Mouse (Mus musculus): Measurements from ENCODE around the gene Zkscan6. TPM values are rescaled to one million over a fixed set of nuclear protein-coding genes. Genes with fewer than 3 reads are reported as not detected.

The Zkscan6 gene
- polyA plus RNA-seq, 1 experiment from 2014 or later: 14.0 TPM

GRCm38 (mm10) chr11:65776906-65777611 is 29.9 kb upstream of the Zkscan6 start:
- no peak overlapping the region for H3K9ac ChIP-seq (ENCODE audit: low read length)
- no peak overlapping the region for H3K4me2 ChIP-seq (ENCODE audit: low read length)
- peaks cover 17% of the 10 kb centered on the region for H3K36me3 ChIP-seq (ENCODE audit: control insufficient read depth, insufficient read depth, low read length)
- DNase-seq (ENCODE audit: low spot score) (no peak), ATAC-seq (replicated peaks; ENCODE audit: low FRiP score, low TSS enrichment, low read depth) (no peak)
- no peak overlapping the region for H3K4me3 ChIP-seq (ENCODE audit: low read depth, low read length)
- H3K4me1 ChIP-seq (replicated peaks; ENCODE audit: control insufficient read depth, insufficient read depth, low read length): peaks cover 29% of the 10 kb centered on the region
- H3K27ac ChIP-seq (ENCODE audit: low read depth): no peak overlapping the region
- H3K9me3 ChIP-seq (ENCODE audit: control insufficient read depth, low read length): no peaks in the 10 kb centered on the region
- no peaks in the 10 kb centered on the region for H3K27me3 ChIP-seq (replicated peaks; ENCODE audit: control insufficient read depth, insufficient read depth, low read length)
- whole genome bisulfite sequencing: 56% methylated on average over 2 of the region's 2 CpGs

DNA sequence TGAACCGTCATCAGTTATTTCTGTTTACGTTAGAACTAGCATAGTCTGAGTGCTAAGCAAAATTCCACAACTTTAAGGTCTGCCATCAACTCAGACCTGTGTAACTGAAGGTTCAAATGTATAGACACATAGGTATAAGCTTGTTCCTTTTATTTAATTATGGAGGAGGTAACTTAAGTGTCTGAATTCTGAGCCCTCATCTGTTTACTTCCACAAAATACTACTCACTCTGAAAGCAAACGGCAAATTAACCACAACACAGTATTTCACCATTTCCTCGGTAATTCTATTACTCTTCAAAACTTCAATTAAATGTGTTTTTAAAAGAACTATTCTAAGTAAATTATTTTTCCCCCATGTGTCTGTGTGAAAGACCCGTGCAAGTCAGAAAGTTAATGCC is 29.2 kb upstream of the Zkscan6 start:
- Histone ChIP-seq H3K4me1 (replicated peaks; ENCODE audit: control insufficient read depth, insufficient read depth, low read length) (peaks cover 29% of the 10 kb centered on the region), H3K27me3 (replicated peaks; ENCODE audit: control insufficient read depth, insufficient read depth, low read length) (no peaks in the 10 kb centered on the region), H3K27ac (ENCODE audit: low read depth) (no peak overlapping the region), H3K4me2 (ENCODE audit: low read length) (no peak overlapping the region), H3K36me3 (ENCODE audit: control insufficient read depth, insufficient read depth, low read length) (peaks cover 17% of the 10 kb centered on the region), H3K9me3 (ENCODE audit: control insufficient read depth, low read length) (no peaks in the 10 kb centered on the region), H3K9ac (ENCODE audit: low read length) (no peak overlapping the region), H3K4me3 (ENCODE audit: low read depth, low read length) (no peak overlapping the region)
- WGBS: 34% methylated on average over 5 of the region's 5 CpGs
- DNase-seq (ENCODE audit: low spot score) (no peak), ATAC-seq (replicated peaks; ENCODE audit: low FRiP score, low TSS enrichment, low read depth) (no peak)

GRCm38 (mm10) chr11:65779066-65779465 is 27.9 kb upstream of the Zkscan6 start:
- Histone ChIP-seq H3K4me1 (replicated peaks; ENCODE audit: control insufficient read depth, insufficient read depth, low read length) (peaks cover 23% of the 10 kb centered on the region), H3K36me3 (ENCODE audit: control insufficient read depth, insufficient read depth, low read length) (peaks cover 17% of the 10 kb centered on the region)
- ATAC-seq (replicated peaks; ENCODE audit: low FRiP score, low TSS enrichment, low read depth): no peak

GRCm38 (mm10) chr11:65779578-65779977 is 27.4 kb upstream of the Zkscan6 start:
- Histone ChIP-seq H3K36me3 (ENCODE audit: control insufficient read depth, insufficient read depth, low read length) (peaks cover 17% of the 10 kb centered on the region), H3K4me2 (ENCODE audit: low read length) (no peak overlapping the region), H3K9me3 (ENCODE audit: control insufficient read depth, low read length) (no peaks in the 10 kb centered on the region), H3K27ac (ENCODE audit: low read depth) (no peak overlapping the region), H3K4me3 (ENCODE audit: low read depth, low read length) (no peak overlapping the region), H3K4me1 (replicated peaks; ENCODE audit: control insufficient read depth, insufficient read depth, low read length) (peaks cover 23% of the 10 kb centered on the region), H3K9ac (ENCODE audit: low read length) (no peak overlapping the region), H3K27me3 (replicated peaks; ENCODE audit: control insufficient read depth, insufficient read depth, low read length) (no peaks in the 10 kb centered on the region)
- DNase-seq (ENCODE audit: low spot score) (no peak), ATAC-seq (replicated peaks; ENCODE audit: low FRiP score, low TSS enrichment, low read depth) (no peak)
- WGBS: 96% methylated on average over 1 of the region's 1 CpGs

More at GRCm38 (mm10) chr11:65779066-65779465, 27.9 kb upstream of the Zkscan6 start:
- Histone ChIP-seq H3K9me3 (ENCODE audit: control insufficient read depth, low read length) (no peaks in the 10 kb centered on the region), H3K4me2 (ENCODE audit: low read length) (no peak overlapping the region), H3K9ac (ENCODE audit: low read length) (no peak overlapping the region), H3K27me3 (replicated peaks; ENCODE audit: control insufficient read depth, insufficient read depth, low read length) (no peaks in the 10 kb centered on the region), H3K27ac (ENCODE audit: low read depth) (no peak overlapping the region), H3K4me3 (ENCODE audit: low read depth, low read length) (no peak overlapping the region)
- 75% methylated on average over 1 of the region's 1 CpGs for WGBS
- DNase-seq (ENCODE audit: low spot score): no peak

GRCm38 (mm10) chr11:65781596-65781995 is 25.4 kb upstream of the Zkscan6 start:
- Histone ChIP-seq H3K9me3 (ENCODE audit: control insufficient read depth, low read length) (no peaks in the 10 kb centered on the region), H3K9ac (ENCODE audit: low read length) (no peak overlapping the region), H3K4me3 (ENCODE audit: low read depth, low read length) (no peak overlapping the region), H3K27ac (ENCODE audit: low read depth) (no peak overlapping the region), H3K27me3 (replicated peaks; ENCODE audit: control insufficient read depth, insufficient read depth, low read length) (no peaks in the 10 kb centered on the region), H3K4me1 (replicated peaks; ENCODE audit: control insufficient read depth, insufficient read depth, low read length) (peaks cover 31% of the 10 kb centered on the region), H3K36me3 (ENCODE audit: control insufficient read depth, insufficient read depth, low read length) (peaks cover 17% of the 10 kb centered on the region), H3K4me2 (ENCODE audit: low read length) (no peak overlapping the region)
- ATAC-seq (replicated peaks; ENCODE audit: low FRiP score, low TSS enrichment, low read depth): no peak
- DNase-seq (ENCODE audit: low spot score): no peak
- WGBS: 61% methylated on average over 3 of the region's 3 CpGs

DNA sequence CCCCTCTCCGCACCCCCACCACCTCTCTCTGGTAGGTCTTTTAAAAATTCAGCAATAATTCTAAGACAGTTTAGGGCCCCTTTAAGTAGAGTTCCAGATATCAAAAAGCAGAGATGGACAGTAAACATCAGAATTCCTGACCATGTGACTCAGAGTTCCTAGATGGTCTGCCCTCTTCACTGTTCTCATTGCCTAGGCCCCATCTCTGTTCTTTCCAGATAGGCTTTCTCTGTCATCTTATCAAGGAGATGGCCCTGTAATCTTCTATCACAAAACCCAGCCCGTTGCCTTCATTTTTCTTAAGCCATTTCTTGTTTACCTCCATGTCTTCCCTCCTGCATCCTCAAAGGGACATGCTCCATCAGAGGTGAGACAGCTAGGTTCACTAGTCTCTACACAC is 20.8 kb upstream of the Zkscan6 start:
- no peak overlapping the region for H3K9ac ChIP-seq (ENCODE audit: low read length)
- peak overlapping the region; percentile 78 for H3K4me2 ChIP-seq (ENCODE audit: low read length)
- no peak overlapping the region for H3K27ac ChIP-seq (ENCODE audit: low read depth)
- H3K36me3 ChIP-seq (ENCODE audit: control insufficient read depth, insufficient read depth, low read length): peaks cover 1% of the 10 kb centered on the region; the same call in 1 of the 2 replicates
- peaks cover 11% of the 10 kb centered on the region for H3K4me1 ChIP-seq (replicated peaks; ENCODE audit: control insufficient read depth, insufficient read depth, low read length)
- DNase-seq (ENCODE audit: low spot score) (no peak), ATAC-seq (replicated peaks; ENCODE audit: low FRiP score, low TSS enrichment, low read depth) (no peak)
- peak overlapping the region; percentile 65; the same call in 1 of the 2 replicates for H3K4me3 ChIP-seq (ENCODE audit: low read depth, low read length)
- 81% methylated on average over 2 of the region's 2 CpGs for WGBS
- H3K9me3 ChIP-seq (ENCODE audit: control insufficient read depth, low read length): no peaks in the 10 kb centered on the region
- no peaks in the 10 kb centered on the region for H3K27me3 ChIP-seq (replicated peaks; ENCODE audit: control insufficient read depth, insufficient read depth, low read length)

DNA sequence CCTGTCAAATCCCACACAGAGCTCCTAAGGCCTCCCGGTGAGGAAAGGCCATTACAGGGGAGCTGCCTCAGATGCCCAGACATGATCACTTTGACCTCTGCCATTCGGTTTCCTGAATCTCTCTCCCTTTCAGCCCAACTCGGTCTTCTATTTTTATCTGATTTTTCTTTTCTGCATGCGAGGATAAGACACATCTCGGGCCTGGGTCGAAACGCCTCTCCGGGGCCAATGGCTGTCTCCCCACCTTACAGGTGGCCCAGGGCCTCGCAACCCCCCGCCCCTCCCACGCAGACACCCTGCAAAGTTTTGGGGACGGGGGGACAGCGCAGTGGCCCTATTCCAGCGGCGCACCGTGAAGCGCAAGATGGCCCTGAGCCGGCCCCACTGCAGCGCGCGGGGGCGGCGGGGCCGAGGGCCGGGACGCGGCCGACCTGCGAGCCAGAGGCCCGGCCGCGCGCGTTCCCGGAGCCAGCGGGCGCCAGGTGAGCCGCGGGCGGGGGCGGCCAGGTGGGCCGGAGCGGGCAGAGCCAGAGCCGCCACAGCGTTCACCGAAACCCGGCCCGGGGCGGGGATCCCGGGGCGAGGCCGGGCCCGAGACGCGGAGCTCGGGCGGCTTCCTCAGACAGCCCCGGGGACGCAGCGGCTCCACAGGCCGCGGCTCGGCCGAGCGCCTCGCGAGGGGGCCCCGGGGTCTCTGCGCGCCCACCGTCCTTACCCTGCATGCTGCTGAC is 19.4 kb upstream of the Zkscan6 start:
- WGBS: under 1% methylated on average over 71 of the region's 71 CpGs
- H3K4me2 ChIP-seq (ENCODE audit: low read length): peak overlapping the region; percentile 78

GRCm38 (mm10) chr11:65788154-65788553 is 18.8 kb upstream of the Zkscan6 start, which contains the start of gene Map2k4:
TSS of gene Map2k4 (minus strand) at chr11:65788297.
- 0% methylated on average over 36 of the region's 36 CpGs for WGBS
- Histone ChIP-seq H3K4me2 (ENCODE audit: low read length) (peak within 1 kb of the TSS; percentile 78), H3K4me1 (replicated peaks; ENCODE audit: control insufficient read depth, insufficient read depth, low read length) (peaks cover 11% of the 10 kb centered on the region), H3K27ac (ENCODE audit: low read depth) (peak within 1 kb of the TSS; percentile 88), H3K36me3 (ENCODE audit: control insufficient read depth, insufficient read depth, low read length) (no peaks in the 10 kb centered on the region), H3K9ac (ENCODE audit: low read length) (peak within 1 kb of the TSS; percentile 96), H3K9me3 (ENCODE audit: control insufficient read depth, low read length) (no peaks in the 10 kb centered on the region), H3K27me3 (replicated peaks; ENCODE audit: control insufficient read depth, insufficient read depth, low read length) (no peaks in the 10 kb centered on the region), H3K4me3 (ENCODE audit: low read depth, low read length) (peak within 1 kb of the TSS; percentile 65)
- DNase-seq (ENCODE audit: low spot score) (peak; percentile 98), ATAC-seq (replicated peaks; ENCODE audit: low FRiP score, low TSS enrichment, low read depth) (peak; percentile 99)

More for the DNA sequence above, 19.4 kb upstream of the Zkscan6 start:
- no peaks in the 10 kb centered on the region for H3K9me3 ChIP-seq (ENCODE audit: control insufficient read depth, low read length)
- peak; percentile 88 for ATAC-seq (replicated peaks; ENCODE audit: low FRiP score, low TSS enrichment, low read depth)
- no peaks in the 10 kb centered on the region for H3K27me3 ChIP-seq (replicated peaks; ENCODE audit: control insufficient read depth, insufficient read depth, low read length)
- peak; percentile 75 for DNase-seq (ENCODE audit: low spot score)
- peak overlapping the region; percentile 65 for H3K4me3 ChIP-seq (ENCODE audit: low read depth, low read length)
- no peaks in the 10 kb centered on the region for H3K36me3 ChIP-seq (ENCODE audit: control insufficient read depth, insufficient read depth, low read length)
- H3K9ac ChIP-seq (ENCODE audit: low read length): peak overlapping the region; percentile 96
- H3K27ac ChIP-seq (ENCODE audit: low read depth): peak overlapping the region; percentile 88
- H3K4me1 ChIP-seq (replicated peaks; ENCODE audit: control insufficient read depth, insufficient read depth, low read length): peaks cover 11% of the 10 kb centered on the region

Data from intestine, embryonic 14.5 days (tissue).